Mouse (Mus musculus): Measurements from ENCODE around the gene Nutf2-ps1. TPM values are rescaled to one million over a fixed set of nuclear protein-coding genes. Genes with fewer than 3 reads are reported as not detected.

The Nutf2-ps1 gene
- polyA plus RNA-seq, 1 experiment, result 109 TPM

GRCm38 (mm10) chr19:53571501-53572428 is 17.1 kb downstream of the Nutf2-ps1 start:
- 63% methylated on average over 18 of the region's 18 CpGs for WGBS
- no peak for DNase-seq (ENCODE audit: low read depth, low spot score)

GRCm38 (mm10) chr19:53571056-53571455 is 17.8 kb downstream of the Nutf2-ps1 start:
- WGBS, result 69% methylated on average over 4 of the region's 4 CpGs
- no peak for DNase-seq (ENCODE audit: low read depth, low spot score)

GRCm38 (mm10) chr19:53568553-53568952 is 20.3 kb downstream of the Nutf2-ps1 start:
- no peak for DNase-seq (ENCODE audit: low read depth, low spot score)
- WGBS, result 76% methylated on average over 3 of the region's 3 CpGs

- DNase-seq (ENCODE audit: low read depth, low spot score), result no peak
- WGBS, result 59% methylated on average over 11 of the region's 11 CpGs
Measured at GRCm38 (mm10) chr19:53567864-53568263, 21.0 kb downstream of the Nutf2-ps1 start.

DNA sequence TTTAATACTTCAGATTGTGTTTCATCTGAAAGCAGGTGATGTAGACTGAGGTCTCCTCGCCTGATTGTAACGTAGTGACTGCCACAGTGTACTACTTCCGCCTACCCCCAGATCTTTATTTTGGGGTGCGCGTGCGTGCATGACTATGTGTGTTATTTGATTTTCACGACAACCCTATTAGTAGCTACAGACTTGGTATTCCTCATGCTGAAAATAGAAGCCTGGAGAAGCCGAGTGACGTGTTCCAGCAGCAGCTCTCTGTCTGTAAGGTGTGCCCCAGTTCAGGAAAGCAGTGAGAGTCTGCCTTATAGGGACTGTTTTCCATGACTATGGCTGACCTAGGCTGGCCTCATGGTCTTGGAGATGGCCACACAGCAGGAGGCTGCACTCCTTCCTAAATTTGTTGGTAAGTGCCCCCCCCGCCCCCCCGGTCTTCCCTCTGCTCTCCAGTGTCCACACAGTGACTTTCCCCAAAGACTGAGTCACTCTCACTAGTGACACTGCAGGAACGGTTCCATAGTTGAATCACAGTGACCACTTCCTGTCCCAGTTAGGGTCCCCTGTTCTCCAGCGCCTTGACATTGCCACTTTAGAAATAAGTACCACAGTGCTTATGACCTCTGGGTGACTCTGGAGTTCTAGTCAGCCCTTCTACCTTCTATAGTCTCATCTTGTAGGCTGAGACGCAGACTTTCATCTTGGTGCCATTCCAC is 23.1 kb downstream of the Nutf2-ps1 start:
- no peak for DNase-seq (ENCODE audit: low read depth, low spot score)
- 90% methylated on average over 14 of the region's 14 CpGs for WGBS

GRCm38 (mm10) chr19:53564174-53564573 is 24.7 kb downstream of the Nutf2-ps1 start:
- 62% methylated on average over 4 of the region's 4 CpGs for WGBS
- DNase-seq (ENCODE audit: low read depth, low spot score), result no peak

DNA sequence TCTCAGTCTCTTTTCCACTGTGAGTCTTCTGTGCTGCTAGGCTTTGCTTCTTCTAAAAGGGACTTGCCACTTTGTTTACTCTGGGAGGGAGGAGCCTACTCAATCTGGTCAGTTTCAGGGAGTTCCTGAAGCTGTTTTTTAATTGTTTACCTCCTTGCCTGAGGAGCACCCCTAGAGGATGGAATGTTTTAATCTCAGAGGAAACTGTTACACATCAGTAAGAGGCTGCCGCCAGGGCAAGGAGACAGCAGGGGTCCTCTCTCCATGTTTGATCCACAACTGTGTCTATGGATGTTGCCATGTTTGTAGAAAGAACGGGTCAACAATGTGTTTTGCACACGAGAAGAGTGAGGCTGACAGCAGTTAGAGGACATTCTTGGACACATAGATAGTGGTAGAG is 28.4 kb downstream of the Nutf2-ps1 start:
- 92% methylated on average over 3 of the region's 3 CpGs for WGBS
- no peak for DNase-seq (ENCODE audit: low read depth, low spot score)

DNA sequence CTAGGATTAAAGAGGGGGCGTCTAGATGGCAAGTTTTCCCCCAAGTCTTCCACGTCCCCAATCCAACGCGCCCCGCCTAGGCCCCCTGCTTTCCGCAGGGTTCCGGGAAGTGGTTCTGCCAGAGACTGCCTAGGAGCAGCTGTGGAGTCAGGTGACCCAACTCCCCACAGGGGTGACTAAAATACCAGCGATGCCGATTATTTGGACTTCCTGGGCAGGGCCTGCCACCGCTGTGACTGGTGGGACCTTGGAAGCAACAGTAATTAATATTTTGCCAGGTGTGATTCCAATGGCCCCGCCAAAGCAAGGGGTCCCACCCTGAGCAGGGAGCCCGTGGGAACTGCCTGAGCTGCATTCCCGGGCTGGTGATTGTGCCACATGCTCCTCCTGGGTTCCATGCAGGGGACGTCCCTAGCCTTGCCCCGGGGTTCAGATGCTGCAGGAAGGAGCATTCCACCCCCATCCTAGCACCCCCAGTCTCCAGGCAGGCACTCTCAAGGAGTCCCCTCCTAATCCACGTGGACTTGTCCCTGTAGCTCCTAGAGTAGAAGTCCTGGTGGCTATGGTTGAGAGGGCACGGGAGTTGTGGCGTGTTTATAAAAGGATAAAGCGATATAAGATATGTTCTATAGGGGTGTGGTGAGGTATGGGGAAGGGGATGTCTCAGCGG is 31.5 kb downstream of the Nutf2-ps1 start:
- DNase-seq (ENCODE audit: low read depth, low spot score), result no peak
- 33% methylated on average over 20 of the region's 20 CpGs for WGBS

- no peak for DNase-seq (ENCODE audit: low read depth, low spot score)
- 40% methylated on average over 6 of the region's 6 CpGs for whole genome bisulfite sequencing
Measured at GRCm38 (mm10) chr19:53556841-53557240, 32.0 kb downstream of the Nutf2-ps1 start.

GRCm38 (mm10) chr19:53554981-53555616 is 33.8 kb downstream of the Nutf2-ps1 start:
- DNase-seq (ENCODE audit: low read depth, low spot score), result no peak
- 69% methylated on average over 5 of the region's 5 CpGs for WGBS

DNA sequence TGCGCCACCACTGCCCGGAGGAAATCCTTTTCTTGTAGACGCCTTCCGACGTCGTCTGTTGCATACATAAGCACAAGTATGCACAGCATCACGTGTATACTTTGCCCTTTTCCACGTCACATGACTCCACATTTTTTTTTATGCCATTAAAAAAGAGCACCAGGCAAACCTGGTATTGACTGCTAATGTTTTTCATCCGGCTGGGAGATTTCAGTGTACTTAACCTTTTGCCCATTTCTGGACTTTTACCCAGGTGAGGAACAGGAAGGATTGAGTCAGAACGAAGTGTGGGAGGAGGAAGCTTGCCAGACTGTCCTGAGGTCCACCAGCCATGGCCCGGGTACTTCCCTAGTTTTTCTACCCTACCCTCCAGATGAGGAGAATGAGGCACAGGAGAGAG is 34.5 kb downstream of the Nutf2-ps1 start:
- WGBS, result 54% methylated on average over 11 of the region's 11 CpGs
- peak; percentile 14 for DNase-seq (ENCODE audit: low read depth, low spot score)

DNA sequence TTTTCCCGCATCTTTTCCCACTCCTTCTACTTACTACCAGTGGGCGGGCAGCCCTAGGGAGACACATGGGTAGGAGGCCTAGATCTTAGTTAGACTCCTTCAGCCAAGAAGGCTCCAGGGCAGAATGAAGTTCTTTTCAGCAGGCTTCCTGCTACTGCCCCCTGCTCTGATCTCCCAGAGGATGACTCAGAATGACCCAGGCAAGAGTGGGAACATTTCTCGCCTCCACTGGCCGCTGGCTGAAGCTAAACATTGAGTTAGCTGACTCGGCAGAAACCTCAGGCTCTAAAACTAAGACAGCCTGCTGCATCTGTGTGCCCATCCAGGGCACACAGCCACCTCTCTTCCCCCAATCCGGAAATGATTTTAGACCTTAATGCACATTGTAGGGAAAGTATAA is 36.1 kb downstream of the Nutf2-ps1 start:
- DNase-seq (ENCODE audit: low read depth, low spot score), result no peak
- WGBS, result 71% methylated on average over 6 of the region's 6 CpGs

- DNase-seq (ENCODE audit: low read depth, low spot score), result no peak
Measured at GRCm38 (mm10) chr19:53552216-53552786, 36.6 kb downstream of the Nutf2-ps1 start.

DNA sequence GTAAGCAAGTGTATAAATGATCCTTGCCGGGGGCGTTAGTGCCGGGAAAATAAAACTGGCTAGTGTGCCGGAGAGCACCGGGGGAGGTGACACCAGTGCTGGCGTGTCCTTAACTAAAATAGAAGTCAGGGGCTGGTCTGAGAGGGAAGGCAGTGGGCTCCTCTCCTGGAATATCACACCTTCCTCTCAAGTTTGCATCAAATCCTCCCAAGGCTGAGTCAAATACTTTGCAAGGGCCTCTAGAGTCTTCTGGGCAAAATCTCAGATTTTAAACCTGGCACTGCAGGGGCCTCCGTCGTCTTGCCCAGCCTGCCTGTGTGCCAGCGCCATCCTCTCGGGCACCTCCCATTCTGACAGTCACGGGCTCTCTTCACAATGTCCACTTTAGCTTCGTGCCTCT is 37.9 kb downstream of the Nutf2-ps1 start:
- no peak for DNase-seq (ENCODE audit: low read depth, low spot score)
- WGBS, result 83% methylated on average over 12 of the region's 12 CpGs

More at GRCm38 (mm10) chr19:53552216-53552786, 36.6 kb downstream of the Nutf2-ps1 start:
- 57% methylated on average over 10 of the region's 10 CpGs for WGBS

GRCm38 (mm10) chr19:53547597-53547996 is 41.3 kb downstream of the Nutf2-ps1 start:
- no peak for DNase-seq (ENCODE audit: low read depth, low spot score)
- 74% methylated on average over 8 of the region's 8 CpGs for WGBS

DNA sequence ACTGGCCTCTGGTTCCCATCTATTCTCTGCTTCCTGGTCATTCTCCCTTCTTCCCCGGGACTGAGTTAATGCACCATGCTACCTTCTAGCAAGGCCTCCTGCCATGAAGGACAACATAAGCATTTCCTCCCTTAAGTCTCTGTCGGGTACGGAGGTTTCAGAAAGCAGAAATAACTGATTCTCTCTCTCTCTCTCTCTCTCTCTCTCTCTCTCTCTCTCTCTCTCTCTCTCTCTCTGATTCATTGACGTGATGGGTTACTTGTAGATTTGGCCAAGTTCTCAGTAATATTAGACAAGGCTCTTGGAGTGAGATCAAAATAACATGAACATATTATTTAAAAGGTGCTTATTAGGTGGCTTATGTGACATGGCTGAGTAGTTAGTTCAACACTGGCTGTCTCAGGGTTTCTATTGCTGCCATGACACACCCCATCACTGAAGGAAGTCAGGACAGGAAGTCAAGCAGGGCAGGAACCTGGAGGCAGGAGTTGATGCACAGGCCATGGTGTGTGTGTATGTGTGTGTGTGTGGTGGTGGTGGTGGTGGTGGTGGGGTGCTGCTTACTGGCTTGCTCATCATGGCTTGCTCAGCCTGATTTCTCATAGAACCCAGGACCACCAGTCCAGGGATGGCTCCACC is 43.8 kb downstream of the Nutf2-ps1 start:
- 67% methylated on average over 4 of the region's 4 CpGs for WGBS

GRCm38 (mm10) chr19:53543602-53544001 is 45.3 kb downstream of the Nutf2-ps1 start:
- WGBS, result 39% methylated on average over 5 of the region's 5 CpGs

More for the DNA sequence above, 43.8 kb downstream of the Nutf2-ps1 start:
- DNase-seq (ENCODE audit: low read depth, low spot score), result no peak

DNA sequence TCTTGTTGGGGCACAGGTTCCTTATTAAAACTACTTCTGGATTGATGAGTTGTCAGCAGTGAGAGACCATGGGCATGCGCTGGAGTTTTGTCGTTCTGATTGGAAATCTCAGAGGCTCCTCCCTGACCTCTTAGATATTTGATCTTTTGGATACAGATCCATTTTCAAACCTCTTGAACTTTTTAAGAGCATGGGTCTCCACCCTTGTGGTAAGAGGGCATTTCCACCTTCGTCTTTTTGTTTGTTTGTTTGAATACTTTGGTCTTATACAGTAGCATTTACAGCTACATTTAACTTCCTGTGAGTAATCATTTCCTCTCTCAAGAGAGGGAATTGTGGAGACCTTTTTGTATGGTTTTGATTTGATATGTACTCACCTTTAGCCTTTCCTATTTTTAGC is 49.6 kb downstream of the Nutf2-ps1 start:
- DNase-seq (ENCODE audit: low read depth, low spot score), result no peak
- WGBS, result 73% methylated on average over 3 of the region's 3 CpGs

More at GRCm38 (mm10) chr19:53543602-53544001, 45.3 kb downstream of the Nutf2-ps1 start:
- no peak for DNase-seq (ENCODE audit: low read depth, low spot score)

DNA sequence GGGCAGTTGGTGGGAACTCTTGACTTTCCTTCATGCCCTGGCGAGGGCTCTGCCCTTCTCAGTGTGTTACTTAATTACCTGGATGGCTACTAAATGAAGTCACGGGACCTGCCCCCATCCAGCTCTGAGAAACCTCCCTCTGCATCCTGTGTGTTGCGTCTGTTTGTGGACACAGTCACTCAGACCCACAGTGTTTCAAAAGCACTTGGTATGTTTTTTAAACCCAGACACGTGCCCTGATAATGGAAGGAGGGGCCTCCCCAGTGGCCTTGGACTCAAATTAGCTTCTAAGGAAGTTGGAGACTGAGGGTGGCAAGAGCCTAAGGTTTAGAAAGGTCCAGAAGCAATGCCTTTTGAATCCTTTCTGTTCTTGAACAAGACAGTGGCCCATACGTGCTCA is 50.1 kb downstream of the Nutf2-ps1 start:
- 71% methylated on average over 5 of the region's 5 CpGs for WGBS

More for the DNA sequence above, 50.1 kb downstream of the Nutf2-ps1 start:
- DNase-seq (ENCODE audit: low read depth, low spot score), result no peak
